Mouse (Mus musculus) liver, adult 2 months (tissue): ENCODE measurements around the gene Thumpd3. TPM values are rescaled to one million over a fixed set of nuclear protein-coding genes. Genes with fewer than 3 reads are reported as not detected.

Experiments used
- DNase-seq: peaks from one replicate; pipeline ENCODE4 v3.0.0-alpha.2; 2011; ENCODE audit warnings: low read depth, low spot score; ENCODE audit errors: extremely low read depth
- H3K27ac ChIP-seq: fragments of 200-500 bp; replicated peaks from 2 replicates; pipeline ENCODE4 v1.5.1; 2012; ENCODE audit warnings: low read depth, mild to moderate bottlenecking, control low read depth, inconsistent platforms, low read length; ENCODE audit not compliant: insufficient read depth
- H3K27me3 ChIP-seq: fragments of 200-500 bp; 2 replicates; pipeline ENCODE4 v1.6.1; 2012; ENCODE audit warnings: mild to moderate bottlenecking, moderate library complexity, low read length, inconsistent platforms; ENCODE audit not compliant: control insufficient read depth, insufficient read depth
- H3K36me3 ChIP-seq: fragments of 200-500 bp; 2 replicates; pipeline ENCODE4 v1.6.1; 2012; ENCODE audit warnings: low read length, inconsistent platforms; ENCODE audit not compliant: control insufficient read depth, insufficient read depth
- H3K4me1 ChIP-seq: fragments of 200-500 bp; 2 replicates; pipeline ENCODE4 v1.6.1; 2011; ENCODE audit warnings: low read length; ENCODE audit not compliant: control insufficient read depth, insufficient read depth
- H3K4me3 ChIP-seq: fragments of 200-500 bp; 2 replicates; pipeline ENCODE4 v1.5.1; 2011; ENCODE audit warnings: low read depth, mild to moderate bottlenecking, control low read depth, low read length, moderate library complexity; ENCODE audit not compliant: insufficient read depth
- H3K79me2 ChIP-seq: fragments of 200-500 bp; 2 replicates; pipeline ENCODE4 v1.6.1; 2012; ENCODE audit warnings: inconsistent platforms, mild to moderate bottlenecking, low read length, moderate library complexity; ENCODE audit not compliant: control insufficient read depth, insufficient read depth
- H3K9ac ChIP-seq: fragments of 200-500 bp; 2 replicates; pipeline ENCODE4 v1.6.1; 2012; ENCODE audit warnings: low read depth, mild to moderate bottlenecking, control low read depth, inconsistent platforms, low read length
- CTCF ChIP-seq: fragments of 200-500 bp; IDR thresholded peaks from 2 replicates; pipeline ENCODE4 v1.5.1; 2011; ENCODE audit warnings: low read depth, low read length, control low read depth
- POLR2A ChIP-seq: fragments of 200-500 bp; IDR thresholded peaks from 2 replicates; pipeline ENCODE4 v1.6.1; 2011; ENCODE audit warnings: low read length, control low read depth; ENCODE audit not compliant: insufficient read depth; ENCODE audit errors: extremely low read depth
- WGBS: fragments of 180-500 bp; shearing (Covaris S2); methylation state at CpG from one replicate; pipeline ENCODE4 v1.1.7; 2018; 5-methylcytosine and 5-hydroxymethylcytosine counted together
- polyA plus RNA-seq: library from polyadenylated mRNA; depleted of rRNA; stranded (reverse); fragments of >200 nt; gene quantifications from 2 replicates; pipeline ENCODE4 v1.2.3, GENCODE M21; 2012
- total RNA-seq: library from RNA; depleted of rRNA; stranded (reverse); fragments of >200 nt; gene quantifications from 2 replicates; pipeline ENCODE4 v1.2.3, GENCODE M21; 2014

The Thumpd3 gene
- total and polyA plus RNA-seq, 2 experiments: 6.3 to 20.1 TPM

- TF ChIP-seq POLR2A: no peak
- no peak for TF ChIP-seq CTCF
- Histone ChIP-seq H3K27ac (no peak overlapping the region), H3K36me3 (no peaks in the 10 kb centered on the region), H3K4me1 (peaks cover 3% of the 10 kb centered on the region), H3K9ac (no peak overlapping the region), H3K27me3 (no peaks in the 10 kb centered on the region), H3K79me2 (no peaks in the 10 kb centered on the region), H3K4me3 (no peak overlapping the region)
- 60% methylated on average over 2 of the region's 2 CpGs for WGBS
- no peak for DNase-seq
Measured at GRCm38 (mm10) chr6:113006833-113007232, 39.2 kb upstream of the Thumpd3 start.

- H3K79me2 ChIP-seq: no peaks in the 10 kb centered on the region
- no peak overlapping the region for H3K9ac ChIP-seq
- no peaks in the 10 kb centered on the region for H3K27me3 ChIP-seq
- H3K36me3 ChIP-seq: no peaks in the 10 kb centered on the region
- peaks cover 7% of the 10 kb centered on the region for H3K4me1 ChIP-seq
- H3K4me3 ChIP-seq: no peak overlapping the region
- H3K27ac ChIP-seq: no peak overlapping the region
- peak; percentile 57 for DNase-seq
- no peak for TF ChIP-seq CTCF
- TF ChIP-seq POLR2A: no peak
- WGBS: 44% methylated on average over 2 of the region's 2 CpGs
Measured at GRCm38 (mm10) chr6:113011886-113012285, 34.1 kb upstream of the Thumpd3 start.

- H3K9ac ChIP-seq: no peak overlapping the region
- H3K36me3 ChIP-seq: no peaks in the 10 kb centered on the region
- H3K27ac ChIP-seq: peak overlapping the region; percentile 44
- TF ChIP-seq POLR2A: no peak
- TF ChIP-seq CTCF: no peak
- peak; percentile 79 for DNase-seq
- no peak overlapping the region for H3K4me3 ChIP-seq
- no peaks in the 10 kb centered on the region for H3K79me2 ChIP-seq
- H3K27me3 ChIP-seq: no peaks in the 10 kb centered on the region
- H3K4me1 ChIP-seq: peaks cover 7% of the 10 kb centered on the region
- WGBS: 26% methylated on average over 6 of the region's 6 CpGs
Measured at GRCm38 (mm10) chr6:113012495-113012941, 33.5 kb upstream of the Thumpd3 start.

- WGBS: 92% methylated on average over 4 of the region's 4 CpGs
- Histone ChIP-seq H3K4me3 (no peak overlapping the region), H3K9ac (no peak overlapping the region), H3K27me3 (no peaks in the 10 kb centered on the region), H3K79me2 (no peaks in the 10 kb centered on the region), H3K27ac (no peak overlapping the region), H3K4me1 (peaks cover 7% of the 10 kb centered on the region), H3K36me3 (no peaks in the 10 kb centered on the region)
- no peak for DNase-seq
- TF ChIP-seq POLR2A (no peak), CTCF (no peak)
Measured at GRCm38 (mm10) chr6:113013550-113013949, 32.5 kb upstream of the Thumpd3 start.

- Histone ChIP-seq H3K27ac (no peak overlapping the region), H3K79me2 (no peaks in the 10 kb centered on the region), H3K27me3 (no peaks in the 10 kb centered on the region), H3K36me3 (no peaks in the 10 kb centered on the region), H3K4me3 (no peak overlapping the region), H3K4me1 (peaks cover 2% of the 10 kb centered on the region; the same call in 1 of the 2 replicates), H3K9ac (no peak overlapping the region)
- no peak for DNase-seq
- TF ChIP-seq POLR2A (no peak), CTCF (no peak)
- 54% methylated on average over 12 of the region's 12 CpGs for WGBS
Measured at GRCm38 (mm10) chr6:113017500-113018047, 28.5 kb upstream of the Thumpd3 start.

- H3K4me3 ChIP-seq: no peak overlapping the region
- TF ChIP-seq POLR2A: no peak
- TF ChIP-seq CTCF: no peak
- no peak overlapping the region for H3K27ac ChIP-seq
- H3K36me3 ChIP-seq: no peaks in the 10 kb centered on the region
- no peaks in the 10 kb centered on the region for H3K79me2 ChIP-seq
- H3K9ac ChIP-seq: no peak overlapping the region
- 44% methylated on average over 6 of the region's 6 CpGs for WGBS
- H3K27me3 ChIP-seq: no peaks in the 10 kb centered on the region
- no peak for DNase-seq
- no peaks in the 10 kb centered on the region; the same call in 1 of the 2 replicates for H3K4me1 ChIP-seq
Measured at GRCm38 (mm10) chr6:113018139-113018538, 27.9 kb upstream of the Thumpd3 start.
